Mouse (Mus musculus) stomach, embryonic 16.5 days (tissue): ENCODE results near the gene Med27. TPM values are rescaled to one million over a fixed set of nuclear protein-coding genes. Genes with fewer than 3 reads are reported as not detected.

Experiments
- ATAC-seq: fragments of 200-750 bp; cut with Nextera tagmentation; 2 replicates; pipeline ENCODE4 v1.8.0; 2017; ENCODE audit warnings: moderate number of reproducible peaks, moderate TSS enrichment; ENCODE audit not compliant: insufficient read depth, low FRiP score
- H3K27ac ChIP-seq: fragments of 300-500 bp; sonication (generic); 2 replicates; pipeline ENCODE4 v1.5.1; 2014; ENCODE audit warnings: low read length
- H3K27me3 ChIP-seq: fragments of 300-500 bp; sonication (generic); 2 replicates; pipeline ENCODE4 v1.6.1; 2014; ENCODE audit warnings: low read length, control low read depth, mixed read lengths; ENCODE audit not compliant: control insufficient read depth, insufficient read depth
- H3K36me3 ChIP-seq: fragments of 300-500 bp; sonication (generic); 2 replicates; pipeline ENCODE4 v1.6.1; 2014; ENCODE audit warnings: low read length; ENCODE audit not compliant: control insufficient read depth, insufficient read depth
- H3K4me1 ChIP-seq: fragments of 300-500 bp; sonication (generic); 2 replicates; pipeline ENCODE4 v1.6.1; 2014; ENCODE audit warnings: low read length, control low read depth, mixed read lengths; ENCODE audit not compliant: control insufficient read depth, insufficient read depth
- H3K4me2 ChIP-seq: fragments of 300-500 bp; sonication (generic); 2 replicates; pipeline ENCODE4 v1.6.1; 2014; ENCODE audit warnings: low read depth, low read length, mixed read lengths
- H3K4me3 ChIP-seq: fragments of 300-500 bp; sonication (generic); replicated peaks from 2 replicates; pipeline ENCODE4 v1.5.1; 2014; ENCODE audit warnings: mild to moderate bottlenecking, low read length
- H3K9ac ChIP-seq: fragments of 300-500 bp; sonication (generic); 2 replicates; pipeline ENCODE4 v1.6.1; 2014; ENCODE audit warnings: low read length
- H3K9me3 ChIP-seq: fragments of 300-500 bp; sonication (generic); replicated peaks from 2 replicates; pipeline ENCODE4 v1.6.1; 2016; ENCODE audit warnings: low read length, control low read depth; ENCODE audit not compliant: control insufficient read depth
- WGBS: fragments of 180-500 bp; shearing (Covaris S2); extraction: QIAGEN DNeasy Blood & Tissue Kit; methylation state at CpG from one replicate; pipeline ENCODE4 v1.1.7; 2014; 5-methylcytosine and 5-hydroxymethylcytosine counted together
- microRNA-seq: library from miRNA; unstranded; fragments of <30 nt; microRNA quantifications from one replicate; pipeline ENCODE4, GENCODE M21; 2016
- polyA plus RNA-seq: library from polyadenylated mRNA; unstranded; fragments of >200 nt; fragmentation: Nextera tagmentation; extraction: Ambion mirVana; gene quantifications from 2 replicates; pipeline ENCODE4 v1.2.1, GENCODE M21; 2015

The Med27 gene
- polyA plus RNA-seq, 1 experiment from 2014 or later = 37.0 TPM

DNA sequence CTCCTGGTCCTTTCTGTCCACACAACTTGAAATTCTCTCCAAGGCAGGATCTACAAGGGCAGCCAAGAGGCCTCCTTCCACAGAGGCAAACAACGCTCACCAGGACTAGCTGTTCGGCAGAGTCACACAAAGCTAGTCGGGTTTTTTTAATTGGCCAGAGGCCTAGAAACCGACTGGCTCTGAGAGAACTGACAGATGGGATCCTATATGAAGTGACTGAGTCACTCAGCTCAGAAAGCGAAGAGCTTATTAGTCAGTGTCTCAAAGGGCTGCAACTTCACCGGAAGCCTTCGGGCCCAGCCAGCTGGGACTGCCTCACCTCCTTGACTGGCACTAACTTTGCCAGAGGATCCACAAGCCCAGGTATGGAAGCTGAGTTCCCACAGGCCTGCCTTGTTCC is 217.4 kb downstream of the Med27 start:
- H3K36me3 ChIP-seq = no peaks in the 10 kb centered on the region
- WGBS = 49% methylated on average over 7 of the region's 7 CpGs
- H3K9me3 ChIP-seq = no peaks in the 10 kb centered on the region
- no peak for ATAC-seq
- H3K9ac ChIP-seq = no peak overlapping the region
- no peak overlapping the region for H3K27ac ChIP-seq
- H3K4me1 ChIP-seq = no peaks in the 10 kb centered on the region
- H3K27me3 ChIP-seq = no peaks in the 10 kb centered on the region
- H3K4me3 ChIP-seq = no peak overlapping the region
- H3K4me2 ChIP-seq = no peak overlapping the region

- H3K27ac ChIP-seq = no peak overlapping the region
- H3K4me1 ChIP-seq = no peaks in the 10 kb centered on the region
- no peak for ATAC-seq
- H3K9ac ChIP-seq = no peak overlapping the region
- H3K4me2 ChIP-seq = no peak overlapping the region
- H3K27me3 ChIP-seq = no peaks in the 10 kb centered on the region
- no peaks in the 10 kb centered on the region for H3K9me3 ChIP-seq
- WGBS = 10% methylated on average over 17 of the region's 17 CpGs
- no peaks in the 10 kb centered on the region for H3K36me3 ChIP-seq
- no peak overlapping the region for H3K4me3 ChIP-seq
These were observed 219.2 kb downstream of the Med27 start for GRCm38 (mm10) chr2:29565570-29566433.

DNA sequence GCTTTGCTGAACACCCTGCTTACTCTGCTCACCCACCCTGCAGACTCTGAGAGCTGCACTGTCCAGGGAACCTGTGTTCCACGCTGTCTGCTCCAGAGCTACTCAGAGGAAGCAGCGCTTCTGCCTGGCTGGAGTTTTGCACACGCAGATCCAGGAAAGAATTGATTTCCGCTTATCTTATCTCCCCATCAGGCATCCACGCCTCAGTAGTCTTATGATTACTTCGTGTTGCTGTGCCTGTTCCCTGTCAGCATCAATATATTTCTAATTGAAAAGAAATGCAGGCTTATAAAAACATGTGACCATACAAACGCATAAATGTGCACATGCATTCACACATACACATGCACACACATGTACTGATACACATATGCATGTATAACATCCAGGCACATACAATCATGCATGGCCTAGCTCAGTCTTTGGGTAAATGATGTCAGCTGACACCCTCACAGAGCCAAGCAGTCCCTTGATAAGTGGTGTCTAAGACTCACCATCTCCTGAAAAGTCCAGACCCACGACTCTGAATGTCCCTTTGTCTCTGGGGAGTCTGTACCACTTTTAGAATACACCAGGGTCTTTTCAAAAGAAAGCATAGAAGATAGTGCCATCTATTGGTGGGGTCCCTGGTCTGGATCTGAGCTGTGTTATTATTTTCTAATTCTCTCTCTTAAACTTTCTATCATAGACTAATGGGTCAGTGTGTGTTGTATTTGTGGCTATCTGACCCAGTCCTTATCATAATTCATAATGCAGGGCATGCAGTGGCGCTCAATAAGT is 225.5 kb downstream of the Med27 start:
- H3K4me3 ChIP-seq = no peak overlapping the region
- H3K27me3 ChIP-seq = no peaks in the 10 kb centered on the region
- H3K4me2 ChIP-seq = no peak overlapping the region
- ATAC-seq = no peak
- no peak overlapping the region for H3K27ac ChIP-seq
- H3K4me1 ChIP-seq = no peaks in the 10 kb centered on the region
- no peak overlapping the region for H3K9ac ChIP-seq
- no peaks in the 10 kb centered on the region for H3K36me3 ChIP-seq
- H3K9me3 ChIP-seq = no peaks in the 10 kb centered on the region
- 57% methylated on average over 9 of the region's 9 CpGs for WGBS

DNA sequence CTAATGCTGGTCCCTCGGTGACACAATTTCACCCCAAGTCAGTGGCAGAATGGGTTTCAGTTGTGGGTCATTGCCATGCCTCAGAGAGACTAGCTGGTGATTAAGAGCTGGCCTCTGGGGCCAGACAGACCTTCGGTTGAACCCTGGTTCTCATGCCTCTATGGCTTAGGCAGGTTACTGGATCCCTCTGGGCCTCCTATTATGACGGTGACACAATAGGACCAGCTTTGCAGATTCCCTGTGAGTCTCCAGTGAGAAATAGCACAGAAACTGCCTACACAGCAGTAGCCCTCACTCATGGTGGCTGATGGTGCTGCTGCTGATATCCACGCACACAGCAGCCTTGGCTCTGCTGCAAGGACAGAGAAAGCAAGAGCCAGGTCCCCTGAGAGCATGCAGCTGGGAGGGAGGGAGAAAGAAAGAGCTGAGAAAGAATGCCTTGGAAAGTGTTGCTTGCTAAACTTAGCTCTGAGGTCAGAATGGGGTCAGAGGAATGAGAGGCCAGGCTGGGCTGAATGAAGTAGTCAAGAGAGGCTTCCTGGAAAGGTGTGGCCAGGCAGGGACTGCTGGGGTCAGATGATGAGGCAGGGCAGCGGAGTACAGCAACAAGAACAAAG is 226.3 kb downstream of the Med27 start:
- Histone ChIP-seq H3K4me3 (no peak overlapping the region), H3K4me1 (no peaks in the 10 kb centered on the region), H3K4me2 (no peak overlapping the region), H3K27me3 (no peaks in the 10 kb centered on the region), H3K36me3 (no peaks in the 10 kb centered on the region), H3K9ac (no peak overlapping the region), H3K9me3 (no peaks in the 10 kb centered on the region), H3K27ac (no peak overlapping the region)
- 62% methylated on average over 5 of the region's 5 CpGs for WGBS
- ATAC-seq = no peak

GRCm38 (mm10) chr2:29573591-29573990 is 227.0 kb downstream of the Med27 start:
- Histone ChIP-seq H3K27me3 (no peaks in the 10 kb centered on the region), H3K4me1 (no peaks in the 10 kb centered on the region), H3K36me3 (no peaks in the 10 kb centered on the region), H3K9ac (no peak overlapping the region), H3K4me2 (no peak overlapping the region), H3K9me3 (no peaks in the 10 kb centered on the region), H3K4me3 (no peak overlapping the region), H3K27ac (no peak overlapping the region)
- WGBS = 7% methylated on average over 5 of the region's 5 CpGs
- no peak for ATAC-seq

DNA sequence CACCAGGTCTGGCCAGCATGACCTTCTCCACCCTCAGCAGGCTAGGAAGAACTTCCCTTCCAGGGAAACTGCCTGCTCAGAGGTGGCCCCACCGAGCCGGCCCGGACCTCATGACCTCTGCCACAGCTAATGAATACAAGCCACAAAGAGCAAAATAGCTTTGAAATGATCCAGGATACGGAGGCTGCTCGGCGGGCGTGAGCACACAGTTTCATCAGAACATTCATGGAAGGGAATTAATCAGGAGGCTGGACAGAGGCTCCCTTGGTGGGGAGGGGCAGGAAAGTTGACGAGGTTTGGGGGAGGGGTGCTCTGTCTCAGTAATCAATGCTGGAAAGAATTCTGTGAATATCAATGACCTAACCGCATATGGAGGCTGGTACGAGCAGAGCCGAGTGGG is 227.6 kb downstream of the Med27 start:
- H3K36me3 ChIP-seq = no peaks in the 10 kb centered on the region
- no peak overlapping the region for H3K4me3 ChIP-seq
- no peaks in the 10 kb centered on the region for H3K9me3 ChIP-seq
- no peak overlapping the region for H3K9ac ChIP-seq
- ATAC-seq = no peak
- H3K4me1 ChIP-seq = no peaks in the 10 kb centered on the region
- 30% methylated on average over 11 of the region's 11 CpGs for WGBS
- no peak overlapping the region for H3K27ac ChIP-seq
- H3K27me3 ChIP-seq = no peaks in the 10 kb centered on the region
- H3K4me2 ChIP-seq = no peak overlapping the region

Small RNA genes lying within 50 kb of the gene (microRNA-seq; reads per million reads assigned to microRNA genes)
- not detected for gene Mir133c

Other genes starting within 250 kb of the Med27 start
- 8.1 and 8.6 TPM in 2 replicates for gene Setx, start 222.6 kb upstream of the Med27 start, polyA plus RNA-seq
- gene Ntng2, start 93.8 kb upstream of the Med27 start, polyA plus RNA-seq = 0.40 and 0.45 TPM in 2 replicates